Mouse (Mus musculus) erythroblast, embryonic 14.5 days (primary cell): ENCODE results near the gene Cacna1c. TPM values are rescaled to one million over a fixed set of nuclear protein-coding genes. Genes with fewer than 3 reads are reported as not detected.

Experiments
- H3K27me3 ChIP-seq: 2 replicates; pipeline ENCODE4 v1.6.1; 2012; ENCODE audit warnings: inconsistent platforms; ENCODE audit not compliant: control insufficient read depth
- H3K36me3 ChIP-seq: 2 replicates; pipeline ENCODE4 v1.6.1; 2012; ENCODE audit warnings: mild to moderate bottlenecking, inconsistent platforms; ENCODE audit not compliant: control insufficient read depth
- H3K4me1 ChIP-seq: 2 replicates; pipeline ENCODE4 v1.6.1; 2012; ENCODE audit warnings: inconsistent platforms; ENCODE audit not compliant: control insufficient read depth
- H3K4me3 ChIP-seq: replicated peaks from 2 replicates; pipeline ENCODE3; 2012; ENCODE audit warnings: moderate library complexity, mild to moderate bottlenecking, inconsistent platforms
- H3K9me3 ChIP-seq: 2 replicates; pipeline ENCODE4 v1.6.1; 2012; ENCODE audit warnings: low read length, inconsistent platforms, mixed read lengths; ENCODE audit not compliant: control insufficient read depth
- GATA1 ChIP-seq: IDR thresholded peaks from 2 replicates; pipeline ENCODE4 v1.6.1; 2012; ENCODE audit warnings: low read length, inconsistent platforms, mixed read lengths
- TAL1 ChIP-seq: IDR thresholded peaks from 3 replicates; pipeline ENCODE4 v1.6.1; 2012; ENCODE audit warnings: low read length, inconsistent platforms, mixed read lengths
- polyA plus RNA-seq: library from polyadenylated mRNA; stranded (reverse); fragments of >175 nt; gene quantifications from 2 replicates; pipeline ENCODE4 v1.2.3, GENCODE M21; 2012

Gene Cacna1c
- polyA plus RNA-seq, 1 experiment: 0.14 TPM

DNA sequence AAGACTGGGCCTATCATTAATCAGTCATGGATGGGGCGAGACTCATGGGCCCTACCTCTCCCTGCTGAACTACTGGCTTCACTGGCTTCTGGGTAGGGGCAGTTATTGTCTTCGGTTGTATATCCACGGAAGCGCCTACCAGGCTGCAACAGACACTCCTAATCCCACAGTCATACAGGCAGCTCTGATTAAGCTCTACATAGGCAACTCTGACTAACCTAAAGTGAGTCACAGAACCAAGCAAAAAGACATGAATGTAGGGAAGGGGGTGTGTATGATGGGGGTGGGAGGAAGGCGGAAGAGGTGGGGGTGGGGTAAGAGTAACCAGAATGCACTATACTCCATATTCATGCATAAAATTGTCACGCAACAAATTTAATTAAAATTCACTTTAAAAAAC is 518.9 kb downstream of the Cacna1c start:
- TF ChIP-seq GATA1: no peak
- no peak for TF ChIP-seq TAL1
- Histone ChIP-seq H3K9me3 (no peaks in the 10 kb centered on the region), H3K36me3 (no peaks in the 10 kb centered on the region), H3K4me3 (no peak overlapping the region), H3K4me1 (no peaks in the 10 kb centered on the region), H3K27me3 (no peaks in the 10 kb centered on the region)

DNA sequence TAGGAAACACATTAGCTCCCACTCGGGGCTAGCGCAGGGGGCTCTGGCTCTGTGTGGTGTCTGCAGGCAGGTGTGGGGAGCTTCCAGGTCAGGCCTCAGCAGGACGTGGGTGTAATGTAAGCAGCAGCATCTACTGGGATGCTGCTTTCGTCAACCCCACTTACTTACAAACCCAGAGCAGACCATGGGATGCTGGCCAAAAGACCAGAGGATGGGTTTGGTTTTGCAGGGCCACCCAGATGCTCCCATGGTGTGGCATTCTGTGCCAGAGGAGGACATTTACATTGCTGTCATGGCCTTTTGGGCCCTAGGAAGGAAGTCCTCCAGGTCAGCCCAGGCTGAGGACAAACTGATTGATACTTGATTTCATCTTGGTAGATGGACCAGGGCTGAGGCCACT is 521.4 kb downstream of the Cacna1c start:
- no peaks in the 10 kb centered on the region for H3K9me3 ChIP-seq
- no peaks in the 10 kb centered on the region for H3K36me3 ChIP-seq
- H3K4me1 ChIP-seq: no peaks in the 10 kb centered on the region
- no peaks in the 10 kb centered on the region for H3K27me3 ChIP-seq
- H3K4me3 ChIP-seq: no peak overlapping the region
- TF ChIP-seq TAL1 (no peak), GATA1 (no peak)

DNA sequence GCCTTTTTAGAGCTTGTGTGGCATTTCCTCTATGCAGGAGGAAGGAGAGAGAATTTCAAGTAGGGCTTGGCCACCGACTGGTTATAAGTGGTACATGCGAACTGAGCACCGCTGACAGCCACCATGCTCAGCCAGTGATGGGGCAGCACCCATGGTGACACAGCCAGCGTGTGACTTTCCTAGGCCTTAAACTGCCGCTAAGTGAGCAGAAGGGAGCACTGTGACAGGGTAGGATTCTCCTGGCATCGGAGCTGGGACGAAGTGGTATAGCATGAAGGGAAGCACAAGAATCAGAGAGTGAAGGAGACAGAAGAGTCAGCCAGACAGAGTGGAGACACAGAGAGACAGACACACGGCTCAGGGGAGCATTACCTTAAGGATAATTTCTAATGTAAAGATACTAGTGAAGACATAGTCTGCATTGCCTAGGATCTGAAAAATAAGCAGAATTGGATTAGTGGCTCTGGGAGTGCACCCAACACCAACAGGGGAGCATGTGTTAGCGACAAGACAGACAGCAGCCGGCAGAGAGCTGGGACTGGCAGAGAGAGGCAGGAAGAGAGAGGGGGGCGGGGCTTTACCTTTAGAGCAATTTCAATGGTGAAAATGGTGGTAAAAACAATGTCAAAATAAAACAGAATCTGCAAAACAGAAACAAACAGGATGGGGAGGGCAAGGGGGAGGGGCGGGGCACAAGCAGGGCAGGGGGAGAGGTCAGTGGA is 522.1 kb downstream of the Cacna1c start:
- Histone ChIP-seq H3K9me3 (no peaks in the 10 kb centered on the region), H3K4me3 (no peak overlapping the region), H3K36me3 (no peaks in the 10 kb centered on the region), H3K27me3 (no peaks in the 10 kb centered on the region), H3K4me1 (no peaks in the 10 kb centered on the region)
- TF ChIP-seq GATA1: no peak
- TF ChIP-seq TAL1: no peak

DNA sequence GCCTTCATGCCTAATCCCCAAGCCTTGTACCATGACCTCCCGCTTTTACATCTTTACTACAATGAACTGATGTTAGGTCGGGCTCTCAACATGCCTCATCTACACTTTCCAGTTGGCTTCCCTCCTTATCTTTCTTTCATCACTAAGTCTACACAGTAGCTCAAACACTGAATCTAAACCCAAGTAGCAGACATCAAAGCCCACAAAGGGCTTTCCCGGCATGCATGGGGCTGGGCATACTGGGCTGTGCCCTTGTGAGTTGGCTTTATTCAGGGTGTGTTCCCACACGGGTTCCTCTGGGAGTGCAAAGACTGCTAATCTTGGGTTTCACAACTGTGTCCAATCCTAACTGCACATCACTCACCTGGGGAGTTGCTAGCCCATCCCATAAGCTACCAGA is 542.9 kb downstream of the Cacna1c start:
- Histone ChIP-seq H3K4me1 (no peaks in the 10 kb centered on the region; the same call in 1 of the 2 replicates), H3K4me3 (no peak overlapping the region), H3K9me3 (no peaks in the 10 kb centered on the region), H3K27me3 (no peaks in the 10 kb centered on the region), H3K36me3 (no peaks in the 10 kb centered on the region)
- TF ChIP-seq TAL1 (no peak), GATA1 (no peak)

DNA sequence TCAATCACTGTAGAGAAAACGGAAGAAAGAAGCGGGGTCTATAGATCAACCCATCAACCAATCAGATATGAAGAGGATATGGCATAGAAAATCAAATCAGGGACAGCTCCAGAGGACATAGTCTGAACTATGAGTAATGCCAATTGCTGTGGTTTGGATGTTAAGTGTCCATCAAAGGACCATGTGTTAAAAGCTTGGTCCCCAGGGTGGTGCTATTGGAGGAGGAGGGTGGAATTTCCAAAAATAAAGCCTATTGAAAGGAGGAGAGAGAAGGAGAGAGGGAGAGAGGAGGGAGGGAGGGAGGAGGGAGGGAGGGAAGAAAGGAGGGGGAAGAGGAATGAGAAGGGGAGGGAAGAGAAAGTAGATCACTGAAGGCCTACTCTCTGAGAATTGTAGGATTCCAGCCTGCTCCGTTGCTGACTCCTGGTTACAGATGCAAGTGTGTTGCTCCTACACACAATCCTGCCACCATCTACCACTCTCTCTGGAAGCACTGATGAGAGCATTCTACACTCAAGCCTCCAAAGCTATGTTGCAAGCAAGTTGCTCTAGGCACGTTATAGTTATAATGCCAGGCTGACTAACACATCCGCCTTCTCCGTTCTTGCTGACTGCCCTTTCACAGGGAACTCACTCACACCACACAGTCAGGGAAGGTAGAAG is 547.0 kb downstream of the Cacna1c start:
- no peak for TF ChIP-seq TAL1
- no peak for TF ChIP-seq GATA1
- Histone ChIP-seq H3K9me3 (no peaks in the 10 kb centered on the region), H3K4me3 (no peak overlapping the region), H3K27me3 (no peaks in the 10 kb centered on the region), H3K36me3 (no peaks in the 10 kb centered on the region), H3K4me1 (no peaks in the 10 kb centered on the region; the same call in 1 of the 2 replicates)

DNA sequence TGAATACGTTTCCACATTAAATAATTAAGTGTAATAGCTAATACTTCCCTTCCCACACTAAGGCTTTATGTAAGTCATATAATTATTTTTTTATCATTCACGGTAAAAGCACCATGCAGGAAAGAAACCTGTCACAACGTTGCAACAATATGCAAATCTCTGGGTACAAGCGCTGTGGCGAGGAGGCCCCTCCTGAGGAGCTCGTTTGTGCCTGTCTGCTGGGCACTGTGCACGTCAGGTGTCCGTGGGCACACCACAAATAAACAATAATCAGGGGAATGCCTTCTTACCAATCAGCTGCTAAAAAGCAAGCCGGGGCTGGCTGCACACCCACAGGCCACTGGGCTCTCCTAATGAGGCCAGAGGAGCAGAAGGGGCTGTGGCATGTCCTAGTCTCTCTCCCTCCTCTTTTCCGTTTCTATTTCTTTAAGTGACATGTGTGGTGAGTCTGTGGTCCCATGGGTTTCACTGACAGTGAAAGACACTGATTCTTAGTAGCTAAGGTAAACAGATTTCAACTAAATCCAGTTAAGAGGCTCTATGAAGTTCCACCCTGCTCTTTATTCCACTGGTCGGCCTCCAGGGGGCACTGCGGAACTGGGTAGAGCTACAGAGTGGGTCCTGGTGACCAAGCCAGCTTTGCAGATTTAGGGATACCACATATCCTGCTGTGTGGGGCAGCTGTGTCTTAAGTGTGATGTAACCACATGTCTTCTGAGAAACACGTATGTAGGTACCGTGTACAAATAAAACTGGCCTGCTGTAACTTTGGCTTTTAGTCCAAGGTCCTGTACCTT is 549.8 kb downstream of the Cacna1c start:
- TF ChIP-seq TAL1 (no peak), GATA1 (no peak)
- Histone ChIP-seq H3K36me3 (no peaks in the 10 kb centered on the region), H3K4me1 (no peaks in the 10 kb centered on the region; the same call in 1 of the 2 replicates), H3K27me3 (no peaks in the 10 kb centered on the region), H3K4me3 (no peak overlapping the region), H3K9me3 (no peaks in the 10 kb centered on the region)

DNA sequence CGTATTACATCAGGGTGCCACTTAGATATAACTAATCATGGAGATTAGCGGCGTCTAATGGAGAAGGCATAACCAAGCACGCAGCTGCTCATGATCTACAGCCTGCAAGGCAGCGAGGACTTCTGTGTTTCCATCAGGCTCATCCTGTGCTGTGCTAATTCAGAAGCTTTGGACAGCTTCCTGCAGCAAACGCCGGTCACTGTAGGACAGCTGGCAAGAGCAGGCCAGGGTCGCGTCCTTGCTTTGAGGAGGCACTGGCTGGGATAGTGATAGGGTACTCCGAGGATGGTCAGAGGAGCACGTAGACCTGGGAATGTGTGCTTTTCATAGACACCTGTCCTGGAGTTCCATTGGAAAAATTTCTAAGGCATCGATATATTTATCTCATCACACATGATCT is 551.4 kb downstream of the Cacna1c start:
- H3K4me1 ChIP-seq: no peaks in the 10 kb centered on the region
- H3K36me3 ChIP-seq: no peaks in the 10 kb centered on the region
- H3K9me3 ChIP-seq: no peaks in the 10 kb centered on the region
- H3K4me3 ChIP-seq: no peak overlapping the region
- TF ChIP-seq GATA1: no peak
- TF ChIP-seq TAL1: no peak
- H3K27me3 ChIP-seq: no peaks in the 10 kb centered on the region

DNA sequence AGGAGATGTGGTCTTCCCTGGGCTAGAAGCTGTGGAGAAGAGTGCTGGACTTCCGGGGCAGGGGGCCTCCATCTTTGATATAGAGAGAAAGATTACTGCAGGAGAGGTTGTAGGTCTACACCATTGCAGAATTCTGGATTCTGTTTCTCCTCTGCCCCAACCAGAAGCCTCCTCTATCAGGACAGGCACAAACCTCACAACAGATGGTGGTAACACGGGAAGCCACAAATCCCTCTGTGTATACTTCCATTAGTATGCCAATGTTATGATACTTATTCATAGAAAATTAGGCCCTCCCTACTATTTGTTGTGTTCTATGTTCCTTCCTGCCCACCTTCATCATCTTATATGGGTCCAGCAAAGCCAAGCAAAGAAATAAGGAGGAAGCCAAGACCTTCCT is 552.7 kb downstream of the Cacna1c start:
- H3K36me3 ChIP-seq: no peaks in the 10 kb centered on the region
- no peaks in the 10 kb centered on the region for H3K4me1 ChIP-seq
- no peak overlapping the region for H3K4me3 ChIP-seq
- H3K9me3 ChIP-seq: no peaks in the 10 kb centered on the region
- H3K27me3 ChIP-seq: no peaks in the 10 kb centered on the region
- no peak for TF ChIP-seq GATA1
- TF ChIP-seq TAL1: no peak

DNA sequence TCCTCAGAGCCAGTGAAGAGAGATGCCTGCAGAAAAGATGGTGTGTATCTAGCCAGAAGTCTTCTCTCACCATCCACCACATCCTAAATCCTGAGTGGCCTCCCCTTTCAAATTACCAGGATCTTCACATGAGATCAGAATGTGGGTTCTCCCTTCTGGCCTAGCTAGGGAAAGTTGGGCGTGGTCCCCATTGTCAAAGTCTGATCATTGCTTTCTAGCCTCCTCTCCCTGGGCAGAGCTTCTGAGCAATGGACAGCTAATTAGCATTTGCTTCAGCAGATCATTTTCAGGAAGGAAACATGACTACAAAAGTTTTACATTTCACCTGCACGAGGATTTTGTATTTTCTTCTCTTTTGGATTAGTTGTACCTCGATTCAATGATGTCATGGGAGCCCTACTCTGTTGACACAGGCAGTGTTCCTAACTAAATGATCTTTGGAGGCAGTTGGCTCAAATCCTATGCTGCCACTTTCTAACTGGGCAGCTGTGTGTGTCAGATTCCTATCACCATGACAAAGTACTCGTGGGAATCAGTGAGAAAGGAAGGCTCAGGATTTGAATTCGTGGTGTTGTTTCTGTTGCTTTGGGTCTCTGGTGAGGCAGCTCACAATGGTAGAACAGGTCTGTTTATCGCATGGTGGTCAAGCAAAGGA is 554.4 kb downstream of the Cacna1c start:
- Histone ChIP-seq H3K9me3 (0 out of 2 replicates have a peak, but pooled peaks cover 2% of the 10 kb centered on the region), H3K36me3 (no peaks in the 10 kb centered on the region), H3K4me1 (no peaks in the 10 kb centered on the region), H3K27me3 (no peaks in the 10 kb centered on the region), H3K4me3 (no peak overlapping the region)
- TF ChIP-seq TAL1 (no peak), GATA1 (no peak)
